In the genomic region with DNA sequence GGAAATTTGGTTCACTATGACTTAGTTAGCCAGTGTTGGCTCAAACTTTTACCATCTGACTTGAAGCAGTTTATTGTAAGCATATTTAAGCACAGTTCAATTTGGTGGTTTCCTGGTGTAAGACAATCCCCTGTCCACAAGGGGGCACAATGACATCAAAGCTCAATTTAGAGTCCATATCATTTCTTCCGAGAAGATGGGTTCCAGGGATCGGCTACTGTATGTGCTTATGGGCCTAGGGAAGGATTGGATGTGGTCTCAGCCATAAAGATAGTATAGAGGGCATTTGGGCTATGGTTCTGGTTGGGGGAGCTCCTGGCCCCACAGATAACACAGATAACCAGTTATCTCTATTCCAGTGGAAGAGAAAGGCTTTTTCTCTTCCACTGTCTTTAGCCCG, we compare ENCODE assay signal across 8 mouse cellular contexts. TPM values are rescaled to one million over a fixed set of nuclear protein-coding genes. Genes with fewer than 3 reads are reported as not detected.
DNase-seq lines count a peak whose midpoint lies in the region; ATAC-seq and TF ChIP-seq lines count a peak whose summit lies in the region.
"Had no signal": no experiment of that assay in that cellular context is flagged by ENCODE, and none has a peak within 500 bp of the region (broad histone marks: within the 10 kb centered on the region; RNA-seq: fewer than 3 reads in every experiment).

No protein-coding gene starts in this region.

- no peaks in the 10 kb centered on the region for H3K36me3 ChIP-seq in kidney, postnatal 0 days (ENCODE audit: insufficient read depth, low read length)
- peaks cover 77% of the 10 kb centered on the region for H3K36me3 ChIP-seq in E14TG2a.4 (ENCODE audit: insufficient read depth, low read length)
- H3K36me3 ChIP-seq in liver, adult 2 months (ENCODE audit: control insufficient read depth, insufficient read depth, low read length) = peaks cover 18% of the 10 kb centered on the region

- no peak for ATAC-seq in kidney, postnatal 0 days (replicated peaks; ENCODE audit: low FRiP score, low read depth)
- ATAC-seq in activated CD4-positive, CD25-positive, alpha-beta regulatory T cell, adult 4 months = peak; percentile 57

- H3K4me1 ChIP-seq in kidney, postnatal 0 days (replicated peaks; ENCODE audit: insufficient read depth, low read length) = no peaks in the 10 kb centered on the region
- H3K4me1 ChIP-seq in E14TG2a.4 (replicated peaks; ENCODE audit: low read depth, low read length) = 0 out of 2 replicates have a peak, but pooled peaks cover 2% of the 10 kb centered on the region
- peaks cover 6% of the 10 kb centered on the region; the same call in 1 of the 2 replicates for H3K4me1 ChIP-seq in liver, adult 2 months (ENCODE audit: control insufficient read depth, insufficient read depth, low read length)
- H3K4me1 ChIP-seq: lung, embryonic 15.5 days had no signal

- H3K79me2 ChIP-seq in liver, adult 2 months (ENCODE audit: control insufficient read depth, insufficient read depth, low read length) = no peaks in the 10 kb centered on the region

- H3K9me3 ChIP-seq in kidney, postnatal 0 days (replicated peaks; ENCODE audit: low read length) = no peaks in the 10 kb centered on the region
- no peaks in the 10 kb centered on the region for H3K9me3 ChIP-seq in E14TG2a.4 (ENCODE audit: low read length)
- H3K9me3 ChIP-seq: lung, embryonic 15.5 days had no signal

- H3K4me2 ChIP-seq in kidney, postnatal 0 days (ENCODE audit: low read length) = no peak overlapping the region
- H3K4me2 ChIP-seq: lung, embryonic 15.5 days had no signal

- no peak overlapping the region for H3K9ac ChIP-seq in kidney, postnatal 0 days (ENCODE audit: low read depth, low read length)
- H3K9ac ChIP-seq in liver, adult 2 months (ENCODE audit: low read depth, low read length) = no peak overlapping the region
- H3K9ac ChIP-seq: lung, embryonic 15.5 days had no signal

- no peak overlapping the region for H3K4me3 ChIP-seq in kidney, postnatal 0 days (replicated peaks; ENCODE audit: low read depth, low read length)
- no peak overlapping the region for H3K4me3 ChIP-seq in E14TG2a.4 (replicated peaks; ENCODE audit: low read length)
- H3K4me3 ChIP-seq in liver, adult 2 months (ENCODE audit: insufficient read depth, low read depth, low read length) = no peak overlapping the region
- H3K4me3 ChIP-seq: lung, embryonic 15.5 days had no signal

- H3K27me3 ChIP-seq in kidney, postnatal 0 days (ENCODE audit: insufficient read depth, low read length) = no peaks in the 10 kb centered on the region
- no peaks in the 10 kb centered on the region for H3K27me3 ChIP-seq in E14TG2a.4 (ENCODE audit: insufficient read depth, low read length)
- no peaks in the 10 kb centered on the region for H3K27me3 ChIP-seq in liver, adult 2 months (ENCODE audit: control insufficient read depth, insufficient read depth, low read length)
- H3K27me3 ChIP-seq: lung, embryonic 15.5 days had no signal

- WGBS in kidney, postnatal 0 days = 54% methylated on average over 3 of the region's 3 CpGs
- 51% methylated on average over 3 of the region's 3 CpGs for WGBS in liver, adult 2 months

- peak; percentile 61 for DNase-seq in kidney, postnatal 0 days (ENCODE audit: low spot score)
- no peak for DNase-seq in kidney, adult 9 months
- DNase-seq in liver, adult 2 months (ENCODE audit: extremely low read depth, low read depth, low spot score) = peak; percentile 49
- DNase-seq in gastrocnemius, postnatal 25 days = no peak
- no peak for DNase-seq in right cerebral cortex, postnatal 36 days (ENCODE audit: low spot score in 2 of 2)

- TF ChIP-seq POLR2A in liver, adult 2 months (IDR thresholded peaks at IDR 0.05; ENCODE audit: extremely low read depth, insufficient read depth, low read length) = no peak

- peak; percentile 76 for TF ChIP-seq CTCF in kidney, postnatal 0 days (IDR thresholded peaks at IDR 0.05; ENCODE audit: low read depth)
- TF ChIP-seq CTCF in E14TG2a.4 (conservative IDR thresholded peaks at IDR 0.05; ENCODE audit: low read length) = peak; percentile 72
- TF ChIP-seq CTCF in liver, adult 2 months (IDR thresholded peaks at IDR 0.05; ENCODE audit: low read depth, low read length) = peak; percentile 38

- H3K27ac ChIP-seq in kidney, postnatal 0 days = no peak overlapping the region
- H3K27ac ChIP-seq in liver, adult 2 months (replicated peaks; ENCODE audit: insufficient read depth, low read depth, low read length) = no peak overlapping the region
- H3K27ac ChIP-seq: lung, embryonic 15.5 days had no signal

RNA-seq across cellular contexts. Expression of gene Hsd17b13, which starts 18.0 kb away (rescaled TPM):
- polyA plus RNA-seq in kidney, postnatal 0 days (2015; fragmentation: Nextera tagmentation; extraction: Ambion mirVana) = 0.13 and 0.24 TPM in 2 replicates
- not detected for polyA plus RNA-seq in activated CD4-positive, CD25-positive, alpha-beta regulatory T cell, adult 4 months (2017; shearing (Covaris generic))
- 252 and 339 TPM in 2 replicates for total RNA-seq in liver, adult 2 months (2014; rRNA removed)
- polyA plus RNA-seq in liver, adult 2 months (2012; rRNA removed) = 179 and 226 TPM in 2 replicates
- not detected for total RNA-seq in gastrocnemius, postnatal 25 days (2021)

RNA-seq across cellular contexts. Expression of gene Hsd17b11, which starts 26.5 kb away (rescaled TPM):
- polyA plus RNA-seq in kidney, postnatal 0 days (2015; fragmentation: Nextera tagmentation; extraction: Ambion mirVana) = 12.3 and 12.4 TPM in 2 replicates
- polyA plus RNA-seq in activated CD4-positive, CD25-positive, alpha-beta regulatory T cell, adult 4 months (2017; shearing (Covaris generic)) = 1 to 10 TPM; 2.9 to 3.9 TPM
- 119 and 154 TPM in 2 replicates for total RNA-seq in liver, adult 2 months (2014; rRNA removed)
- polyA plus RNA-seq in liver, adult 2 months (2012; rRNA removed) = 72.7 and 78.8 TPM in 2 replicates
- 1 to 10 TPM; 7.8 to 8.3 TPM for total RNA-seq in gastrocnemius, postnatal 25 days (2021)

RNA-seq across cellular contexts. Expression of gene Nudt9, which starts 50.9 kb away (rescaled TPM):
- polyA plus RNA-seq in kidney, postnatal 0 days (2015; fragmentation: Nextera tagmentation; extraction: Ambion mirVana) = 63.1 and 65.1 TPM in 2 replicates
- 10 to 100 TPM; 13.6 to 20.8 TPM for polyA plus RNA-seq in activated CD4-positive, CD25-positive, alpha-beta regulatory T cell, adult 4 months (2017; shearing (Covaris generic))
- total RNA-seq in liver, adult 2 months (2014; rRNA removed) = 36.6 and 40.3 TPM in 2 replicates
- 39.7 and 48.5 TPM in 2 replicates for polyA plus RNA-seq in liver, adult 2 months (2012; rRNA removed)
- total RNA-seq in gastrocnemius, postnatal 25 days (2021) = 10 to 100 TPM; 50.4 to 55.4 TPM

Comparison
In these comparisons a context has a peak if more than half of its experiments do, and no peak if none do; other contexts are left out.
1. DNase-seq: peak in kidney, postnatal 0 days (single experiment) and liver, adult 2 months (single experiment); none in kidney, adult 9 months (single experiment), gastrocnemius, postnatal 25 days (single experiment) and right cerebral cortex, postnatal 36 days (0 of 2).
2. RNA of gene Hsd17b13, which starts 18.0 kb away (polyA plus RNA-seq): 179 to 226 TPM in liver, adult 2 months; 0.13 to 0.24 TPM in kidney, postnatal 0 days and not detected in activated CD4-positive, CD25-positive, alpha-beta regulatory T cell, adult 4 months; every median in the first group is over 100 times any median in the second.
3. Peak in every context shown above with its lines, with median percentiles within 50 percentile points of each other: CTCF ChIP-seq.